Comparison of ENCODE assay signal across 25 mouse cellular contexts in genomic region chr12:58454828-58455227, GRCm38 (mm10).
DNase-seq lines count a peak whose midpoint lies in the region; TF ChIP-seq lines count a peak whose summit lies in the region.
"Had no signal": no experiment of that assay in that cellular context is flagged by ENCODE, and none has a peak within 500 bp of the region (broad histone marks: within the 10 kb centered on the region; RNA-seq: fewer than 3 reads in every experiment).

No protein-coding gene starts in this region.

- no peak for TF ChIP-seq CTCF in embryonic fibroblast, embryonic 13.5 days (IDR thresholded peaks at IDR 0.05; ENCODE audit: borderline replicate concordance, insufficient read depth, low read length)

- no peak overlapping the region for H3K4me3 ChIP-seq in embryonic fibroblast, embryonic 13.5 days (ENCODE audit: insufficient read depth, low read length)
- H3K4me3 ChIP-seq: embryonic facial prominence, embryonic 10.5 days; embryonic facial prominence, embryonic 13.5 days; forebrain, embryonic 10.5 days; forebrain, embryonic 13.5 days; heart, embryonic 10.5 days; heart, embryonic 13.5 days had no signal

- no peak for TF ChIP-seq POLR2A in embryonic fibroblast, embryonic 13.5 days (IDR thresholded peaks at IDR 0.05; ENCODE audit: low read depth, low read length)

- H3K4me1 ChIP-seq in embryonic fibroblast, embryonic 13.5 days (ENCODE audit: control insufficient read depth, insufficient read depth, low read length): peaks cover 4% of the 10 kb centered on the region; the same call in 1 of the 2 replicates
- H3K4me1 ChIP-seq: embryonic facial prominence, embryonic 10.5 days; embryonic facial prominence, embryonic 13.5 days; forebrain, embryonic 13.5 days; heart, embryonic 10.5 days; heart, embryonic 13.5 days had no signal

- peak; percentile 9 for DNase-seq in layer of hippocampus, adult 9-11 months
- no peak for DNase-seq in layer of hippocampus, postnatal 25 days (ENCODE audit: extremely low spot score in 1 of 2, low spot score in 1 of 2)
- peak; percentile 29 for DNase-seq in NIH3T3 (ENCODE audit: low read depth)
- no peak for DNase-seq in cerebellum, adult 18-20 months
- DNase-seq in heart, adult 8-10 months (ENCODE audit: low spot score): no peak
- DNase-seq: adrenal gland, postnatal 10 days; adrenal gland, postnatal 36 days; cerebellum, adult 11 months; cerebellum, adult 8-10 months; cerebellum, postnatal 10 days; cerebellum, postnatal 36 days; embryo, embryonic 11 days; gastrocnemius, postnatal 25 days; heart, adult 18-20 months; heart, postnatal 14 days; heart, postnatal 4 days had no signal

- peak overlapping the region; percentile 63; the same call in 1 of the 2 replicates for H3K27ac ChIP-seq in embryonic fibroblast, embryonic 13.5 days (ENCODE audit: insufficient read depth, low read length)
- H3K27ac ChIP-seq: embryonic facial prominence, embryonic 10.5 days; embryonic facial prominence, embryonic 13.5 days; forebrain, embryonic 10.5 days; forebrain, embryonic 13.5 days; heart, embryonic 10.5 days; heart, embryonic 13.5 days; hindbrain, embryonic 14.5 days; hindbrain, postnatal 0 days had no signal

Comparison
In these comparisons a context has a peak if more than half of its experiments do, and no peak if none do; other contexts are left out.
1. DNase-seq: peak in layer of hippocampus, adult 9-11 months (single experiment) and NIH3T3 (single experiment); none in layer of hippocampus, postnatal 25 days (0 of 2), cerebellum, adult 18-20 months (0 of 2) and heart, adult 8-10 months (single experiment).